10 mouse cellular contexts compared by ENCODE assay signal in genomic region chr8:35300881-35301521, GRCm38 (mm10).
DNase-seq lines count a peak whose midpoint lies in the region; ATAC-seq and TF ChIP-seq lines count a peak whose summit lies in the region.
"Had no signal": no experiment of that assay in that cellular context is flagged by ENCODE, and none has a peak within 500 bp of the region (broad histone marks: within the 10 kb centered on the region; RNA-seq: fewer than 3 reads in every experiment).

No protein-coding gene starts in this region.

- no peak overlapping the region for H3K27ac ChIP-seq in hindbrain, embryonic 14.5 days
- no peak overlapping the region for H3K27ac ChIP-seq in hindbrain, embryonic 12.5 days
- H3K27ac ChIP-seq: limb, embryonic 13.5 days had no signal

- WGBS in hindbrain, embryonic 14.5 days = 66% methylated on average over 10 of the region's 10 CpGs
- WGBS in hindbrain, embryonic 12.5 days = 84% methylated on average over 10 of the region's 10 CpGs

- H3K4me1 ChIP-seq in hindbrain, embryonic 14.5 days (replicated peaks; ENCODE audit: control insufficient read depth, insufficient read depth, low read length) = 0 out of 2 replicates have a peak, but pooled peaks cover 4% of the 10 kb centered on the region
- H3K4me1 ChIP-seq in hindbrain, embryonic 12.5 days = no peaks in the 10 kb centered on the region

- no peak for TF ChIP-seq POLR2A in brain, embryonic 14.5 days (IDR thresholded peaks at IDR 0.05; ENCODE audit: borderline replicate concordance, extremely low read depth, insufficient read depth, insufficient read length, poor library complexity, severe bottlenecking)

- peak; percentile 34 for DNase-seq in hindbrain, embryonic 14.5 days (ENCODE audit: low spot score)
- DNase-seq in brain, embryonic 14.5 days (ENCODE audit: low read depth) = peak; percentile 95
- peak; percentile 72 to 82 for DNase-seq in cerebellum, postnatal 14 days
- DNase-seq in layer of hippocampus, adult 9-11 months = peak; percentile 38
- no peak for DNase-seq in kidney, postnatal 14 days
- no peak for DNase-seq in gastrocnemius, postnatal 25 days
- DNase-seq: thymus, postnatal 14 days had no signal

- peak; percentile 59; the same call in 1 of the 2 replicates for ATAC-seq in hindbrain, embryonic 14.5 days (ENCODE audit: low FRiP score)
- ATAC-seq in hindbrain, embryonic 12.5 days (ENCODE audit: low FRiP score) = no peak
- ATAC-seq: intestine, embryonic 16.5 days had no signal

- no peak overlapping the region for H3K9ac ChIP-seq in hindbrain, embryonic 14.5 days
- H3K9ac ChIP-seq in hindbrain, embryonic 12.5 days = no peak overlapping the region
- H3K9ac ChIP-seq: limb, embryonic 13.5 days had no signal

- H3K4me3 ChIP-seq in hindbrain, embryonic 14.5 days (replicated peaks; ENCODE audit: low read length) = no peak overlapping the region
- H3K4me3 ChIP-seq in hindbrain, embryonic 12.5 days = no peak overlapping the region
- H3K4me3 ChIP-seq: limb, embryonic 13.5 days had no signal

- H3K27me3 ChIP-seq in hindbrain, embryonic 14.5 days (ENCODE audit: control insufficient read depth, insufficient read depth, low read length) = no peaks in the 10 kb centered on the region
- H3K27me3 ChIP-seq in hindbrain, embryonic 12.5 days = no peaks in the 10 kb centered on the region
- H3K27me3 ChIP-seq: limb, embryonic 13.5 days had no signal

- H3K4me2 ChIP-seq in hindbrain, embryonic 14.5 days (replicated peaks) = no peak overlapping the region
- H3K4me2 ChIP-seq in hindbrain, embryonic 12.5 days (replicated peaks) = no peak overlapping the region
- H3K4me2 ChIP-seq: limb, embryonic 13.5 days had no signal

- TF ChIP-seq CTCF in brain, embryonic 14.5 days (IDR thresholded peaks at IDR 0.05; ENCODE audit: borderline replicate concordance, extremely low read depth, insufficient read depth, insufficient read length) = no peak

- no peaks in the 10 kb centered on the region for H3K36me3 ChIP-seq in hindbrain, embryonic 14.5 days (replicated peaks; ENCODE audit: control insufficient read depth, insufficient read depth)
- H3K36me3 ChIP-seq in hindbrain, embryonic 12.5 days = no peaks in the 10 kb centered on the region
- H3K36me3 ChIP-seq: limb, embryonic 13.5 days had no signal

- peaks cover 7% of the 10 kb centered on the region for H3K9me3 ChIP-seq in hindbrain, embryonic 14.5 days (ENCODE audit: control insufficient read depth, low read length)
- 0 out of 2 replicates have a peak, but pooled peaks cover 6% of the 10 kb centered on the region for H3K9me3 ChIP-seq in hindbrain, embryonic 12.5 days (replicated peaks)

Comparison
In these comparisons a context has a peak if more than half of its experiments do, and no peak if none do; other contexts are left out.
1. DNase-seq: peak in hindbrain, embryonic 14.5 days (single experiment), brain, embryonic 14.5 days (single experiment), cerebellum, postnatal 14 days (2 of 2) and layer of hippocampus, adult 9-11 months (single experiment); none in kidney, postnatal 14 days (single experiment) and gastrocnemius, postnatal 25 days (single experiment).